Mouse (Mus musculus): Measurements from ENCODE around the gene Slc32a1. TPM values are rescaled to one million over a fixed set of nuclear protein-coding genes. Genes with fewer than 3 reads are reported as not detected.

Slc32a1 gene
- total RNA-seq, 1 experiment from 2014 or later = not detected

GRCm38 (mm10) chr2:158665098-158665497 lies 54.5 kb downstream of the Slc32a1 start, which contains the start of gene Ppp1r16b:
Gene Ppp1r16b (plus strand): TSS chr2:158665398.
- no peak for DNase-seq

Small RNA genes lying within 50 kb of the gene (microRNA-seq; reads per million reads assigned to microRNA genes)
- 3.4 to 3.8 reads per million in 2 experiments for gene Mir3474

Other genes with a start within 250 kb of the Slc32a1 start
- gene Snhg11, start 235.1 kb upstream of the Slc32a1 start, total RNA-seq (2021) = 3.5 and 6.6 TPM in 2 replicates
- gene Ralgapb, start 200.9 kb upstream of the Slc32a1 start, total RNA-seq (2021) = 44.8 and 47.3 TPM in 2 replicates
- 151 and 169 TPM in 2 replicates for gene Adig, start 108.2 kb upstream of the Slc32a1 start, total RNA-seq (2021)
- not detected in 2 replicates for gene Arhgap40, start 98.0 kb upstream of the Slc32a1 start, total RNA-seq (2021)
- gene Actr5, start 14.1 kb downstream of the Slc32a1 start, total RNA-seq (2021) = 9.9 and 10.8 TPM in 2 replicates
- gene Ppp1r16b, start 54.6 kb downstream of the Slc32a1 start, total RNA-seq (2021) = 11.5 and 16.0 TPM in 2 replicates
- 5.8 TPM in 2 replicates for gene Fam83d, start 157.3 kb downstream of the Slc32a1 start, total RNA-seq (2021)
- 10.0 and 19.6 TPM in 2 replicates for gene Dhx35, start 184.0 kb downstream of the Slc32a1 start, total RNA-seq (2021)